Mouse (Mus musculus) urinary bladder, postnatal 10 days (tissue): ENCODE results near the gene Ift172.

Source experiments
- DNase-seq: peaks from one replicate; pipeline ENCODE4 v3.0.0; 2022; ENCODE audit warnings: low spot score

Gene Ift172

DNA sequence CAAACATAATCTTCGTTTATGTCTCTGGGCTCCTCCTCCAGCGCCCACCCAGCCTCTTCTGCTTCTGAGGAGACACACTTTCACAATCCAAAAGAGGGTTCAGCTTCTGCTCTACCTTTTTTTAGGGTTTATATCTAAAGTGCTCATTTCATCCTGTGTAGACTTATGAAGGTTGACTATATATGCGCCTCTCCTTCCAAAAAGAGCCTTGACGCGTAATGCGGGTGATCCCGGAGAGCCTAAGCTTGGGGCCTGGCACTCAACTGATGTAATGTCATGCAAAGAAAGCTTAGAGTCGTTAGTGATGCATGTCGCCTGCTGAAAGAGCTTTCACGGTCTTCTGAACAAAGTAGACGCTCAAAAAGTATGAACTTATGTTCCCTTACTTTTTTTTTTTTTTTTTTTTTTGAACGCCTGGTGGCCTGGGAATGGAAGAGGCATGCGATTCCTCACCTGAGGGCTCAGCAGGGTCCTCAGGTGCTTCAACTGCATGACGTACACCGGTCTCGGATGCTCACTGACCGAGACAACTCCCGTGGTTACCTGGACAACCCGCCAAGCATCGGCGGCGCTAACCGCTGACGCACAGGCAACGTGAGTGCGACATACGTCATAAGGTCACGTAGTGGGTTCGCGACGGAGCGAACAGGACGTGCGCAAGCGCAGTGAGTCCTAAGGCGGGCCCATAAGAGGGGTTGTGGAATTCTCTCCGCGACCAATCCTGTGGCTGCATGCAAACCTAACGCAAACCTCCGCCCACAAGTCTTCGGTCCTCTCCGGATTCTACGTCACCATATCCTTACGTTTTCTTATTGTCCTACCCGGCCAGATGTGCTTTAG, at the start of gene Ift172:
TSS of gene Ift172 (minus strand) at position 596 of the 840 bp plus-strand sequence.
- peak; percentile 90 for DNase-seq

DNA sequence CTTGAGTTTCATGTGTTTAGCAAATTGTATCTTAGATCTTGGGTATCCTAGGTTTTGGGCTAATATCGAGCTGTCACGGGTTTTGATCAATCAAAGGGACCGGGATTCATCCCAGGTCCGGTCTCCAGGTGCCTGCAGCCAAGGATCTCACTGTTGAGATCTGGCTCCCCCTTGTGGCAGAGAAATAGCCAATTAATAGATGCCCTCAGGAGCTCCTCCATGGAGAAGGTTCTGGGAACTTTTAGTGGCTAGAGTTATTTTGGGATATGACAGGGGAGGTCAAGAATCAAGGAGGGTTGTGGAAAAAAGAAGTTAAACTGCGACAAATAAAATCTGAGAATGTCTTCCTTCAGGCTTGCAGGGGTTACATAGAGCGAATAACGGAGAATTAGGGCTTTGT, 37.3 kb upstream of the Ift172 start:
- DNase-seq: no peak

DNA sequence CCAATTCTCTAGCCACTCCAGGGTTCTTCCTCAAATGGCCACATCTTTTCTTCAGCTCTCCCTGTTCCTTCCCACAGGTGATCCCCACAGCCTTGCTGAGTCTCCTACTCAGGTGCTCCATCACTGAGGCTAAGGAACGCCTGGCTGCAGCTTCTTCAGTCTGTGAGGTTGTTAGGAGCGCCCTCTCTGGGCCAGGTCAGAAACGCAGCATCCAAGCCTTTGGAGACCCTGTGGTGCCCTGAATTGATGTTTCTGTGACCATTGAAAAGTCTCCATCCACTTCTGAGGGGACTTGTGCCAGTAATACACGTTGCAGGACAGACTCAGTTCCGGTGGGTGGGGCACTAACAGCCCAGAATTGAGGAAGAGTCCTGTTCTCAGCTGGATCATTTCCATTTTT, 35.9 kb upstream of the Ift172 start:
- no peak for DNase-seq

- no peak for DNase-seq
Observed at GRCm38 (mm10) chr5:31324085-31324484, 33.2 kb upstream of the Ift172 start.

DNA sequence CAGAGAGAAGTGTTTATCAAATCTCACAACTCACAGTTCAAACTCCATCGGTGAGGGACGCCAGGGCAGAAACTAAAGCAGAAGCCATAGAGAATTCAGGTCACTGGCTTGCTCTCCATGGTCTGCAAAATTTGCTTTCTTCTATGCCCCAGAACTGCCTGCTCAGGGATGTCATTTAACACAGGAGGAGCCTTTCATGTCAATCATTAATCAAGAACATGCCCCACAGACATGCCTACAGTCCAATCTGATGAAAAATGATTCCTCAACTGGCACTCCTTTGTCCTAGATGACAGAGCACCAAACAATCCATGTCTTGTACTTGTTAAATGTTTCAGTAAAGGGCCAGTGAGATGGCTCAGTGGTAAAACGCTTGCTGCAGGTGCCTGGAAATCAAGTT, 31.9 kb upstream of the Ift172 start:
- DNase-seq: no peak

GRCm38 (mm10) chr5:31312806-31313205, 21.9 kb upstream of the Ift172 start:
- no peak for DNase-seq

GRCm38 (mm10) chr5:31303093-31303492, 12.2 kb upstream of the Ift172 start:
- no peak for DNase-seq

GRCm38 (mm10) chr5:31301866-31302265, 10.9 kb upstream of the Ift172 start:
- DNase-seq: no peak

GRCm38 (mm10) chr5:31298486-31298885, 7.6 kb upstream of the Ift172 start:
- no peak for DNase-seq

DNA sequence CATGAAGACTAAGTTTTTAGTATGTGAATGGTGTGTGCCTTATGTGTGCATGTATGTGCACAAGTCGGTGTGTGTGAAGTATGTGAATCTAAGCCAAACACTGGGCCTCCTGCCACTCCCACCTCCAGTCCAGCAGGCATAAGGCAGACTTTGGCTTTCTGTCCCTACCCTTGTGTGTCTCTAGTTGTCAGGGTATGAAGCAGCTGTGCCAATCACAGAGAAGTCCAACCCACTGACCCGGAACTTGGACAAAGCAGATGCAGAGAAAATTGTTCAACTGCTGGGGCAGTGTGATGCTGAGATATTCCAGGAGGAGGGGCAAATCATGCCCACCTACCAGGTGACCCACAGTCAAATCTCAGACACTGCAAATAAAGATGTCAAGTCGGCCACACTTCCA, 7.1 kb upstream of the Ift172 start:
- DNase-seq: no peak

GRCm38 (mm10) chr5:31297047-31297757, 6.3 kb upstream of the Ift172 start, which contains the start of gene Gckr:
TSS of gene Gckr (plus strand) at chr5:31297443.
- no peak for DNase-seq

DNA sequence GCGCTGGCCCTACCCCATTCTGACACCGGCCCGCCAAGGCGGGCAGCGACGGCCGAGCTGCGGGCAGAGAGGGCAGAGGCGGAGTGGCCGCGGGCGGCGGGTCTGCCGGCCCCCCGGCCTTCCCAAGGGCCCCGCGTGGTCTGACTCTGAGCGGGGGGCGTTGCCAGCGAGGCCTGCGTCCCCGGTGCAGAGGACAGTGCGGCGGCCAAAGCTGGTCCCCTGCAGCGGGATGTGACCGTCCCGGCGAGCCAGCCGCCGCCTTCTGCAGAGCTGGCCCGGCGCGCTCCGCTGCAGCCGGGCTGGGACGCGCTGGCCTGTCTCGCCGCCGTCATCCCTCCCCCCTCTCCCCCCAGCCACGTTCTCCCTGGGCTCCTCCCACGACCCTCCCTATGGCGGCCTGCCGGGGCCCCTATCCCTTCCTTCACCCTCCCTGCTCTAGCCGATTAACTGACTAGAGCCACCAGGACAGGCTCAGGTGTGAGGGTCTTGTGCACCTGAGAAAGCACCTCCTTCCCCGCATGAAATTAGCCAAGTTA, 4.8 kb upstream of the Ift172 start, which contains the start of gene Fndc4:
TSS of gene Fndc4 (minus strand) at position 475 of the 536 bp plus-strand sequence.
- no peak for DNase-seq

DNA sequence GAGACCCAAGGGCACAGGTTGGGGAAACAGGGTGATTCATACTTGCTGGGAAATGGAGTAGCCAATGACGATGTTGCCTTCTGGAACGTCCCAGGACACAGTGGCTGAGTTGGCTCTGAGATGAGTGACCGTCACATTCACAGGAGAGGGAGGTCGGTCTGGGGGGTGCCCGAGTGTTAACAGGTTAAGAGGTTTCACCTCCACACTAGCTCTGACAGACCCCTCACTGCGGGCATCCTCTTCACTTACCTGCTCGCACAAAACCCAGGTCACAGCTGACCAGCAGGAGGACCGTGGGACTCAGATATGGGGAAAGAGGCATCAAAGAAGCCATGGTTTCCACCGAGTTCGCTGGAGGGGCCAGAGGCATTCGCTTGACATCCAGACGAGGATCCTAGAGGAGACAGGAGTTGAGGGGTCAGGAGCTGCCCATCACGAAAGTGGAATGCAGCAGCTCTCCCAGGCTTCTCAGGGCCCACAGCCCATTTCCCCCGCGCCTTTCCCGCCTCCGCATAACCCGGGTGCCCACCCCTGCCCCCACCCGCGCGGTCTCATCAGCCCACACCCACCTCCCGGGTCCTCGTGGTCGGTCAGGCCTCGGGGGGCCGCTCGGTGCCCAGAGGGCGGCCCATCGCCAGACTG, 4.2 kb upstream of the Ift172 start:
- DNase-seq: no peak

GRCm38 (mm10) chr5:31291361-31291688, 409 bp upstream of the Ift172 start:
- DNase-seq: no peak

- DNase-seq: no peak
Observed at GRCm38 (mm10) chr5:31289626-31290230, 1.2 kb downstream of the Ift172 start.

DNA sequence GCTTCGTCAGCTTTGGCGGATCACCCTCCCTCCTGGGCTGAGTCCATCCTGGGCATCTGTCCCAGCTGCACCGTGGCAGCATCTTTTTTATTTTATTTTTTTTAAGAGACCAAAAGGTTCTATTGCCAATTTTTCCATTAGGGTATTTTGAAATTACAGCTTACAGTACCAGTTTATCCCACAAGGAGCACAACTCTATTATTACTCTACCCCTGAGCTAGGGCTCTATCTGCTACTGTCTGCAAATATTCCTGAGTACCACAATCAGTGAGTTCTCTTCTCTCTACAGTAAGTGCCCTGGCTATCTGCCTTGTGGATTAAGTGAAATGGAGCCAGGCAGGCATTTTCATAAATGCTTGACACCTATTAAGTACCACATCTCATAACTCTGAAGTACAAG, 2.3 kb downstream of the Ift172 start:
- DNase-seq: no peak

- no peak for DNase-seq
Observed at GRCm38 (mm10) chr5:31288225-31288624, 2.7 kb downstream of the Ift172 start.

DNA sequence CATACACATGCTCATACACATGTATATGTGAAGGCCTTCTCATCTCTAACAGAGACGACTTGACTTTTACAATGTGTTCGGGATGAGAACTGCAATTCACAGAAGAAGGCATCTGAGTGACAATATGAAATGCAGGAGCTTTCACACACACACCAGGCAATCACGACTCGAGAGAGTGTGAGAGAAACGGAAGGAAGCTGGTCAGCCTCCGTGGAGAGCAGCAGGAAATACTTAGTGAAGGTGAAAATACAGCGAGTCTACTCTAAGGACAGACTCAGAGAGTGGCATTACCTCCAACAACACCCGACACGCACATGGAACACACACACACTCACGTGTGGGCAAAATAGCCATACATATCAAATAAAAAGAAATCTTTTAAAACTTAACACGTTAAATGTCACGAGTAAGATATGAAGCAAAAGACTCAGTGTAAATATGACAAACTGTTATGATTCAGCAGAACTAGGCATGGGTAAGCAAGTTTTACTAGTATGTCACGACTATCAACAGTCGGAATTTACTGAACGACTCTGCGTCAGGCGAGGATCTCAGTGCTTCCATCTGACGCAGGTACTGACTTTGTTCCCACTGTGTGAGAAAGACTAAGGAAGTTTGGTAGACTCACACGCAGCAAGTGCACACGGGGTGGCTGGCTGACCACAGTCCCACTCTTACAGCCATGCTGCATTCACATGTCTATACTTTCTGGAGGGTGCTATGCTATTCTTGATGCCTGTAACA, 11.5 kb downstream of the Ift172 start:
- DNase-seq: no peak

GRCm38 (mm10) chr5:31273018-31273417, 17.9 kb downstream of the Ift172 start:
- DNase-seq: no peak

DNA sequence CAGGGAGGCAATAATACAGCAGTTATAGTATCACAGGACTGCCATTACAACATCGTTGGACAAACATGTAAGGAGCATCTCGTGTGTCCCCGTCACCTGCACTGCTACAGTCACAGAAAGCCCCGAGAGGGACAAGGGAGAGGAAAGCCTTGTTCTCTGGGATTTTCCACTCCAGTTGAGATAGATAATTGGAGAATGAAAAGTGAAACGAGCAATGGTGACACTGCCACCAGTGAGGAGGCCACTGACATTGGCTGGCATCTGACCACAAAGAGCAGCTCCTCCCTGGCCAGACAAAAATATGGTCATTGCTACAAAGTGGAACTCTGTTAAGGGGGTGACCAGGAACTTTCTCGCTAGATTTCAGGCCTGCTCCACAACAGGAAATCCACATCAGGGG, 23.2 kb downstream of the Ift172 start:
- no peak for DNase-seq

GRCm38 (mm10) chr5:31266101-31266500, 24.8 kb downstream of the Ift172 start:
- DNase-seq: no peak
